Mouse (Mus musculus) embryonic facial prominence, embryonic 14.5 days (tissue): ENCODE data around the gene Dusp28. TPM values are rescaled to one million over a fixed set of nuclear protein-coding genes. Genes with fewer than 3 reads are reported as not detected.

ENCODE experiments used
- ATAC-seq: fragments of 200-750 bp; cut with Nextera tagmentation; 2 replicates; pipeline ENCODE4 v1.8.0; 2017; ENCODE audit warnings: low read depth, moderate number of reproducible peaks, moderate TSS enrichment
- DNase-seq: peaks from one replicate; pipeline ENCODE4 v3.0.0-alpha.2; 2015; ENCODE audit warnings: low spot score
- H3K27ac ChIP-seq: fragments of 300-500 bp; sonication (generic); replicated peaks from 2 replicates; pipeline ENCODE4 v1.5.1; 2014; ENCODE audit warnings: low read depth, mild to moderate bottlenecking, low read length, moderate library complexity
- H3K27me3 ChIP-seq: fragments of 300-500 bp; sonication (generic); replicated peaks from 2 replicates; pipeline ENCODE4 v1.6.1; 2014; ENCODE audit warnings: low read length; ENCODE audit not compliant: control insufficient read depth, insufficient read depth
- H3K36me3 ChIP-seq: fragments of 300-500 bp; sonication (generic); 2 replicates; pipeline ENCODE4 v1.6.1; 2014; ENCODE audit warnings: low read length, mixed read lengths; ENCODE audit not compliant: control insufficient read depth, insufficient read depth
- H3K4me1 ChIP-seq: fragments of 300-500 bp; sonication (generic); 2 replicates; pipeline ENCODE4 v1.6.1; 2014; ENCODE audit warnings: antibody characterized with exemption, low read length; ENCODE audit not compliant: control insufficient read depth, insufficient read depth
- H3K4me2 ChIP-seq: fragments of 300-500 bp; sonication (generic); 2 replicates; pipeline ENCODE4 v1.6.1; 2014; ENCODE audit warnings: low read depth, mild to moderate bottlenecking, low read length, moderate library complexity, mixed read lengths
- H3K4me3 ChIP-seq: fragments of 300-500 bp; sonication (generic); 2 replicates; pipeline ENCODE4 v1.5.1; 2014; ENCODE audit warnings: low read depth, mild to moderate bottlenecking, low read length
- H3K9ac ChIP-seq: fragments of 300-500 bp; sonication (generic); 2 replicates; pipeline ENCODE4 v1.6.1; 2014; ENCODE audit warnings: low read depth, mild to moderate bottlenecking, low read length, moderate library complexity, mixed read lengths
- H3K9me3 ChIP-seq: fragments of 300-500 bp; sonication (generic); 2 replicates; pipeline ENCODE4 v1.6.1; 2016; ENCODE audit warnings: low read length; ENCODE audit not compliant: control insufficient read depth
- WGBS: fragments of 180-500 bp; shearing (Covaris S2); extraction: QIAGEN DNeasy Blood & Tissue Kit; methylation state at CpG from one replicate; pipeline ENCODE4 v1.1.7; 2014; 5-methylcytosine and 5-hydroxymethylcytosine counted together
- polyA plus RNA-seq: library from polyadenylated mRNA; unstranded; fragments of >200 nt; fragmentation: Nextera tagmentation; extraction: Ambion mirVana; gene quantifications from 2 replicates; pipeline ENCODE4 v1.2.1, GENCODE M21; 2014

Gene Dusp28
- polyA plus RNA-seq, 1 experiment from 2014 or later: 7.0 TPM

GRCm38 (mm10) chr1:92936467-92936866 lies 29.7 kb downstream of the Dusp28 start:
- H3K4me2 ChIP-seq: no peak overlapping the region
- no peaks in the 10 kb centered on the region for H3K27me3 ChIP-seq
- 85% methylated on average over 3 of the region's 3 CpGs for WGBS

GRCm38 (mm10) chr1:92937797-92938196 lies 31.0 kb downstream of the Dusp28 start:
- DNase-seq (no peak), ATAC-seq (no peak)
- 0 out of 2 replicates have a peak, but pooled peaks cover 14% of the 10 kb centered on the region for H3K4me1 ChIP-seq
- H3K9me3 ChIP-seq: peaks cover 7% of the 10 kb centered on the region; the same call in 1 of the 2 replicates
- no peak overlapping the region for H3K27ac ChIP-seq
- H3K4me2 ChIP-seq: no peak overlapping the region
- 88% methylated on average over 3 of the region's 3 CpGs for WGBS
- H3K27me3 ChIP-seq: no peaks in the 10 kb centered on the region
- peaks cover 49% of the 10 kb centered on the region for H3K36me3 ChIP-seq
- no peak overlapping the region for H3K9ac ChIP-seq
- H3K4me3 ChIP-seq: no peak overlapping the region

More at GRCm38 (mm10) chr1:92936467-92936866, 29.7 kb downstream of the Dusp28 start:
- peaks cover 15% of the 10 kb centered on the region; the same call in 1 of the 2 replicates for H3K9me3 ChIP-seq
- ATAC-seq (no peak), DNase-seq (no peak)
- H3K4me1 ChIP-seq: 0 out of 2 replicates have a peak, but pooled peaks cover 14% of the 10 kb centered on the region
- H3K4me3 ChIP-seq: no peak overlapping the region
- no peak overlapping the region for H3K27ac ChIP-seq
- H3K36me3 ChIP-seq: peaks cover 36% of the 10 kb centered on the region
- 0 out of 2 replicates have a peak overlapping the region, but pooled peaks have one; percentile 2 for H3K9ac ChIP-seq

- no peak overlapping the region for H3K27ac ChIP-seq
- no peak overlapping the region for H3K9ac ChIP-seq
- 91% methylated on average over 4 of the region's 4 CpGs for WGBS
- H3K27me3 ChIP-seq: no peaks in the 10 kb centered on the region
- no peak overlapping the region for H3K4me3 ChIP-seq
- peaks cover 67% of the 10 kb centered on the region for H3K36me3 ChIP-seq
- no peaks in the 10 kb centered on the region for H3K9me3 ChIP-seq
- no peak overlapping the region for H3K4me2 ChIP-seq
- no peak for DNase-seq
- 0 out of 2 replicates have a peak, but pooled peaks cover 9% of the 10 kb centered on the region for H3K4me1 ChIP-seq
- no peak for ATAC-seq
Measured at GRCm38 (mm10) chr1:92939746-92940145, 33.0 kb downstream of the Dusp28 start.

GRCm38 (mm10) chr1:92943219-92943989 lies 36.6 kb downstream of the Dusp28 start:
- H3K4me3 ChIP-seq: no peak overlapping the region
- H3K36me3 ChIP-seq: peaks cover 91% of the 10 kb centered on the region
- H3K9me3 ChIP-seq: no peaks in the 10 kb centered on the region
- H3K4me1 ChIP-seq: no peaks in the 10 kb centered on the region
- H3K27ac ChIP-seq: no peak overlapping the region
- no peaks in the 10 kb centered on the region for H3K27me3 ChIP-seq
- H3K9ac ChIP-seq: no peak overlapping the region
- 94% methylated on average over 13 of the region's 19 CpGs for WGBS
- ATAC-seq (no peak), DNase-seq (no peak)
- no peak overlapping the region for H3K4me2 ChIP-seq

- Histone ChIP-seq H3K9me3 (no peaks in the 10 kb centered on the region), H3K4me2 (no peak overlapping the region), H3K36me3 (peaks cover 60% of the 10 kb centered on the region), H3K27ac (no peak overlapping the region), H3K27me3 (no peaks in the 10 kb centered on the region), H3K9ac (no peak overlapping the region), H3K4me1 (no peaks in the 10 kb centered on the region), H3K4me3 (no peak overlapping the region)
- ATAC-seq (no peak), DNase-seq (no peak)
- WGBS: 91% methylated on average over 3 of the region's 3 CpGs
Measured at GRCm38 (mm10) chr1:92947966-92948365, 41.2 kb downstream of the Dusp28 start.

GRCm38 (mm10) chr1:92949426-92949825 lies 42.6 kb downstream of the Dusp28 start:
- no peak for ATAC-seq
- Histone ChIP-seq H3K4me2 (no peak overlapping the region), H3K27me3 (no peaks in the 10 kb centered on the region)

GRCm38 (mm10) chr1:92950607-92951006 lies 43.8 kb downstream of the Dusp28 start, which contains the start of gene Gpr35:
Gene Gpr35, plus strand, starts transcription at chr1:92950865.
- H3K9me3 ChIP-seq: no peaks in the 10 kb centered on the region
- WGBS: 68% methylated on average over 5 of the region's 5 CpGs
- no peak within 1 kb of the TSS for H3K4me3 ChIP-seq
- ATAC-seq (no peak), DNase-seq (no peak)
- H3K36me3 ChIP-seq: peaks cover 35% of the 10 kb centered on the region
- no peak within 1 kb of the TSS for H3K4me2 ChIP-seq
- H3K4me1 ChIP-seq: no peaks in the 10 kb centered on the region
- H3K27ac ChIP-seq: no peak within 1 kb of the TSS
- no peak within 1 kb of the TSS for H3K9ac ChIP-seq
- no peaks in the 10 kb centered on the region for H3K27me3 ChIP-seq

More at GRCm38 (mm10) chr1:92949426-92949825, 42.6 kb downstream of the Dusp28 start:
- no peak overlapping the region for H3K27ac ChIP-seq
- DNase-seq: no peak
- no peaks in the 10 kb centered on the region for H3K9me3 ChIP-seq
- no peaks in the 10 kb centered on the region for H3K4me1 ChIP-seq
- no peak overlapping the region for H3K4me3 ChIP-seq
- no peak overlapping the region for H3K9ac ChIP-seq
- peaks cover 46% of the 10 kb centered on the region for H3K36me3 ChIP-seq
- 61% methylated on average over 6 of the region's 6 CpGs for WGBS

GRCm38 (mm10) chr1:92953641-92954040 lies 46.9 kb downstream of the Dusp28 start:
- no peak for DNase-seq
- Histone ChIP-seq H3K4me2 (no peak overlapping the region), H3K9ac (no peak overlapping the region), H3K9me3 (no peaks in the 10 kb centered on the region), H3K4me1 (no peaks in the 10 kb centered on the region), H3K27me3 (no peaks in the 10 kb centered on the region), H3K27ac (no peak overlapping the region), H3K4me3 (no peak overlapping the region), H3K36me3 (0 out of 2 replicates have a peak, but pooled peaks cover 6% of the 10 kb centered on the region)
- 72% methylated on average over 2 of the region's 2 CpGs for whole genome bisulfite sequencing
- no peak for ATAC-seq
